ENCODE assay signal across 8 mouse cellular contexts in genomic region chr11:3805362-3805761, GRCm38 (mm10). TPM values are rescaled to one million over a fixed set of nuclear protein-coding genes. Genes with fewer than 3 reads are reported as not detected.
DNase-seq lines count a peak whose midpoint lies in the region; ATAC-seq and TF ChIP-seq lines count a peak whose summit lies in the region.

No protein-coding gene starts in this region.

- H3K4me1 ChIP-seq in kidney, embryonic 16.5 days (ENCODE audit: insufficient read depth, low read length) = no peaks in the 10 kb centered on the region
- H3K4me1 ChIP-seq in lung, embryonic 14.5 days (ENCODE audit: insufficient read depth) = no peaks in the 10 kb centered on the region

- H3K9me3 ChIP-seq in kidney, embryonic 16.5 days (ENCODE audit: low read length) = no peaks in the 10 kb centered on the region
- no peaks in the 10 kb centered on the region for H3K9me3 ChIP-seq in lung, embryonic 14.5 days (ENCODE audit: low read depth, low read length)

- H3K4me3 ChIP-seq in kidney, embryonic 16.5 days (ENCODE audit: low read length) = no peak overlapping the region
- no peak overlapping the region for H3K4me3 ChIP-seq in lung, embryonic 14.5 days (ENCODE audit: low read depth, low read length)

- H3K27me3 ChIP-seq in kidney, embryonic 16.5 days (ENCODE audit: insufficient read depth, low read length) = no peaks in the 10 kb centered on the region
- H3K27me3 ChIP-seq in lung, embryonic 14.5 days (ENCODE audit: insufficient read depth, low read length) = no peaks in the 10 kb centered on the region

- no peak for ATAC-seq in kidney, embryonic 16.5 days (ENCODE audit: low FRiP score, low TSS enrichment)
- no peak for ATAC-seq in lung, embryonic 14.5 days (ENCODE audit: insufficient read depth)

- H3K36me3 ChIP-seq in kidney, embryonic 16.5 days (ENCODE audit: insufficient read depth, low read length) = no peaks in the 10 kb centered on the region
- H3K36me3 ChIP-seq in lung, embryonic 14.5 days (ENCODE audit: insufficient read depth) = no peaks in the 10 kb centered on the region

- no peak overlapping the region for H3K9ac ChIP-seq in kidney, embryonic 16.5 days (replicated peaks; ENCODE audit: low read length)
- no peak overlapping the region for H3K9ac ChIP-seq in lung, embryonic 14.5 days

- 28% methylated on average over 3 of the region's 3 CpGs for WGBS in kidney, embryonic 16.5 days
- 28% methylated on average over 3 of the region's 3 CpGs for WGBS in lung, embryonic 14.5 days

- peak; percentile 73 for TF ChIP-seq CTCF in lung, embryonic 14.5 days (IDR thresholded peaks at IDR 0.05; ENCODE audit: low read depth)

- DNase-seq in kidney, adult 18-20 months = peak; percentile 29
- DNase-seq in B cell, adult 2 months = peak; percentile 14 to 34
- peak; percentile 18 for DNase-seq in MEL-GATA-1-ER (ENCODE audit: extremely low read depth, low read depth)
- DNase-seq in cerebellum, postnatal 14 days = peak; percentile 71 to 74
- peak; percentile 64 for DNase-seq in lung, embryonic 14.5 days
- peak; percentile 25 for DNase-seq in thymus, postnatal 4 days
- no peak for DNase-seq in urinary bladder, postnatal 25 days (ENCODE audit: low spot score)

- H3K27ac ChIP-seq in kidney, embryonic 16.5 days (ENCODE audit: low read length) = no peak overlapping the region
- H3K27ac ChIP-seq in lung, embryonic 14.5 days (ENCODE audit: low read depth) = no peak overlapping the region

- H3K4me2 ChIP-seq in kidney, embryonic 16.5 days (replicated peaks; ENCODE audit: low read depth, low read length) = no peak overlapping the region
- H3K4me2 ChIP-seq in lung, embryonic 14.5 days = no peak overlapping the region

RNA-seq across cellular contexts. Expression of gene Osbp2, which starts 58.3 kb away (rescaled TPM):
- 1.1 and 1.2 TPM in 2 replicates for polyA plus RNA-seq in kidney, embryonic 16.5 days (2015; fragmentation: Nextera tagmentation; extraction: Ambion mirVana)
- 0.12 and 0.46 TPM in 2 replicates for polyA plus RNA-seq in lung, embryonic 14.5 days (2014; fragmentation: Nextera tagmentation; extraction: Ambion mirVana)
